Mouse (Mus musculus) liver, postnatal 0 days (tissue): ENCODE measurements around the gene Tnip2.

Source experiments
- CTCF ChIP-seq: sonication (generic); IDR thresholded peaks from 2 replicates; pipeline ENCODE4 v1.5.1; 2016; ENCODE audit warnings: antibody characterized with exemption, low read depth
- EP300 ChIP-seq: IDR thresholded peaks from 2 replicates; pipeline ENCODE4 v1.6.1; 2016; ENCODE audit warnings: antibody characterized with exemption, low read depth, mild to moderate bottlenecking

DNA sequence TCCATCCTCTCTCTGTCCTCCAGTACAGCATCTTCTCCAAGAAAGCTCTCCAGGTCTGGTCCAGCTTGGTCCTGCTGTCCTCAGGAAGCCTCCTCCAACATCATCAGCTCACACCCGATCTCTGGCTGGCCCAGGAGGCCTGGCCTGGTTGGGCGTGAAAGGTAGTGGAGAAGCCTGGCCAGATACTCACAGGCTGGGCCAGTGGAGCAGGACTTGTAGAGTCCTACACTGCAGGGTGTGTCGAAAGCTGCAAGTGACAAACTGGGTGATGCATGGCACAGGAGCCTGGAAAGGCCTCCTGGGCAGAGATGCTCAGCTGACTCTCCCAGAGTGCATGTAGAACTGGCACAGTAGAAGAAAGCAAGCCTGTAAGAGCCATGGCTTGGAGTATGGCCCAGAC lies 7.5 kb upstream of the Tnip2 start:
- no peak for TF ChIP-seq CTCF
- TF ChIP-seq EP300 = no peak
